Mouse (Mus musculus) left cerebral cortex, adult 11 months (tissue): ENCODE data around the gene Get4.
A peak's percentile ranks its signal among the peaks of the same experiment; 100 is the strongest.

Experiments used
- DNase-seq: peaks from one replicate; pipeline ENCODE4 v3.0.0; 2022; ENCODE audit warnings: low spot score

The Get4 gene

DNA sequence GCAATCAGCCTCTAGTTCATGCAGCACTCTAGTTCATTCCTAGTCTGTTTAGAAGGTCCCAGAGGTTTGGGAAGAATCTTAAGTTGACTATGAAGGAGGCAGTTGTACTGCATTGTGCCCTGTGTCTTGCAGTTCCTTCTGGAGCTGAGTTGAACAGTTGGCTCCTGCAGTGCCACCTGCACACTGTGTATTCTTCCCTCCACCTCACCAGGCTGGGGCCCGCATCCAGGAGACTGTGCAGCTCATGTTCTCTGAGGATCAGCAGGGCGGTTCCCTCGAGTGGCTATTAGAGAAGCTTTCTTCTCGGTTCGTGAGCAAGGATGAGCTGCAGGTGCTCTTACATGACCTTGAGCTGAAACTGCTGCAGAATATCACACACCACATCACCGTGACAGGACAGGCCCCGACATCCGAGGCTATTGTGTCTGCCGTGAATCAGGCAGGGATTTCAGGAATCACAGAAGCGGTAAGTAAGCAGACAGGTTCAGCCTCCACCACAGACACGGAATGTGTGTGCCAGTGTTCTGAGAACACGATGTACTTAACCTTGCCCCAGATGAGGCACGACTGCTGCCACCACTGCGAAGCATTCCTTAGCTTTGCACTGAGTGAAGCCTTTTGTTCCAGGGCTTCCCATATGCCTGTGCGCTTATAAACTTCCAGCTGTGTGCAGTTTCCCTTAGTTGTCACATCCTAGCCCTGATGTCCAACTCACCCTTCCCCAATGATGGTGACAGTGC lies 10.9 kb upstream of the Get4 start:
- DNase-seq: no peak

DNA sequence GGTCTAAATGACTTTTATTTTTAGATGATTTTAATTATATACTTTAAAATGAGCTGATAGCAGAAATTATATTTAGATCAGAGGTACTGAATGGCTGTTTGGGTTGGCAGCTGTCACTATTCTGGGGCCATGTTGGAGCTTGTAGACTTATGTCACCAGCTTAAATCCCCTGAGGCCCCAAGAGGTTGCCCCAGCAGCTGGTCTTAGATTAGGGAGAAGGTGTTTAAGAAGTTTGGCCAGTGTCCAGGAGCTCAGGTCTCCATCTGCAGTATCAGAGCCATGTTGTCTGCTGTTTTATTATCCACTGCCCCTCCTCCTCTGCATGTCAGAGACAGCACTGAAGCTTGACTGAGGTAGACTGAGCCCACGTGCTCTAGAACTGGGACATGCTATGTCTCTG lies 8.7 kb upstream of the Get4 start:
- no peak for DNase-seq

DNA sequence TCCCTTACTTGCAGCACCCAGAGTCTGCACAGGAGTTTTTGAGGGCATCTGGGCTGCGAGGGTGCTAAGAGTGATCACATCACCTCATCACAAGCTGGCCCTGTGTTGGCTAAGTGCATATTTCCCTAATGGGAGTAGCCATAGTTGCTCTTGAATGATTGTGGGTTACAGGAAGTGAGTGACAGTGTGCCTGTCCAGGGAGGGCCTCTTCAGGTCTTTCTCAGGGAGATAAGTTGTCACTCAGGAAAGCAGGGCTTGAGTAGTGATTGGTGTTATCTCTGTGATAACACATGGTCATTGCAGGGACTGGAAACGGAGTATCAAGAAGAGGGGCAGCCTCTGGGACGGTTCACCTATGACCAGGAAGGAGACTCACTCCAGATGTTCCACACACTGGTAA lies 4.4 kb upstream of the Get4 start:
- DNase-seq: no peak

DNA sequence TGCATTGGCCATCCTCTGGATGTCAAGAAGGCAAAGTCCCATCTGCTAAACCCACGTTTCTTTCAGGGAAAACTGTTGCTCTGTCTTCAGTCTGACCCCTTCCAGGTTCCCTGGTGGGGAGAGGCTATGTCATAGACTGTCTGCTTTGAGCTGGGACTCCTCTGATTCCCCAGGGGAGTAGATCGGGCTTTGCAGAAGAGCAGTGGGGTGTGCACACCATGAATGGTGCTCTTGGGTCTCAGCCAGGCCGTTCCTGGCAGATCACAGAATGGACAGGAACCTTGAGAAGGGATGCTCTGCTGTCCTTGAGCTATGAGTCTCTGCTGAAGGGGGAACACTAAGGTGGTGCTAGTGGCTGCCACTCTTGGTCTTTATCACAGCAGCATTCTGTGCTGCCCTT lies 3.3 kb upstream of the Get4 start:
- DNase-seq: no peak

DNA sequence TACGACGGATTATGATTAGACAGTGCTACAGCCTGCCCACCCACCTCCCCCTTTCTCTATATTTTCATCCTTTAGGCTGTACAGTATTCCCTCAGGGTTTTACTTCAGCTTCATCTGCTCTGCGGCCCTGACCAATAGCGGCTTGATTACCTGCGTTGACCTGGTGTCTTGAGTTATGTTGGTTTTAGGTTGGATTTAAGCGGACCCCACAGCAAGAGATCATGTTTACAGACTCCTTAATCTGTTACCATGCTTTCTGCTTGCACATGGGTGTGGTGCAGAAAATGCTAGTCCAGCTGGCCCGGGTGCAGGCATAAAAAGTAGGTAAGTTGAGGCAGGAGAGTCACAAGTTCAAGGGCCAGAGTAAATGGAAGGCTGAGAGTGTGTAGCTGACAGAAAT lies 845 bp upstream of the Get4 start:
- DNase-seq: no peak

DNA sequence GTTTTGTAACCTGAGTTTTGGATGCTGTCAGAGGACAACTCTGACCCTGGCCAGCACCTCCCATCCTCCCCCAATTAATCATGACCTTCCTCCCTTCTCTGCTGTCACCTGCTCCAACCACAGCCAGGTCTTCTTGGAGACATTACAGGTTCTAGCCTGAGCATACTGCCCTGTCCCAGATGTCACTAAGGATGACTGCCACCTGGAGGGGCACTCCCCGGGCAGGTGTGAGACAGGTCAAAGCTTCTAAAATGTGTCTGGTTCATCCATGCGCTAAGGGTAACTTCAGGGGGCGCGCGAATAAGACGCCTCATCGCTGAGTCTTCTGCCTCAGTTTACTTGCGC lies 416 bp upstream of the Get4 start:
- DNase-seq: no peak

DNA sequence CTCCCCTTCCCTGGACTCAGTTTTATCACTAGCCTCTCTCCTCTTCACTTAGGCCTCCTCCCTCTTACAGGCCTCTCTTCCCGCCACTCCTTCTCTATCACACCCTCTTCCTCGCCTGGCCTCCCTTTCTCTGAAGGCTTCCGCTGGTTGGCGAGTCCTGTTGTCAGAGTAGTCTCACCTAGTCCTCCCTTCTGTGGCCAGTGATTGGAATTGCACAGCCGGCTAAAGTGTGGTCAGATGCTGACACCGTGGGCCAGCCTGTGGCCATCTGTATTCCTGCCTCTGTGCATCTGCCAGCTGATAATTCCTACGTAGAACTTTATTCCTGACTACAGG lies 754 bp downstream of the Get4 start:
- no peak for DNase-seq

DNA sequence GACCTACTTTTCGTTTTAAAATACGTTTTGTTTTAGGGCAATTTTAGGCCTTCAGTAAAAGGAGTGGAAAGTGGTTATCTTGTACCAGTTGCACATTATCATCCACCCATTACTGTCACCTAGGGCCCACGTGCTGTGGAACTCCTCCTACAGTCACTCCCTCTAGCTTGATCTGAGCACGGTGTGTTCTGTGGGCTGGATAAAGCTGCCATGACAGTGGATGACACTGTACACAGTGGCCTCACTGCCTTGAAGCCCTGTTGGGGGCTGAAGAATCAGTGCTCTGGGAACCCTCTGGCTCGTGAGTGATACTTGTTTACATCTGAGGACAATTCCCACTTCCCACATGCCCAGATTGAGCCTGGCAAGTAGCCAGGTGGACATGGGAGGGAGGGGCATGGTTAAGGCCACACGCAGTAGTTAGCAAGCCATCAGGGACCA lies 1.2 kb downstream of the Get4 start:
- no peak for DNase-seq

DNA sequence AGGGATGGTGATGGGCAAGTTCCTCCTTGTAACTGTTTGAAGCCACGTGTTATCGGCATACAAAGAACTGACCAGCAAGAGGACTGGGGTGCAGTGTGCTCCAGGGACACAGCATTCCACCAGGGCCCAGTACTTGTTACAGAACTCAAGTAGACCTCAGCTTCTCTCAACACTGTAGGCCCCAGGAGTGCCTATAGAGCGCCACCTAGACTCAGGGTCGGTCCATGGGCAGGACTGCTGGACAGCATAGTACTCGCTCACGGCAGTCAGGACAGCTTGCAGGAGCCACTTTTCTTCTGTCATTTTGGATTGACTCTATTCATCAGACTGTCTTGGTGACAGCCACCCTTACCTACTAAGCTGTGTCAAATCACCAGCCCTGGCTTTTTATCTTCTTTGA lies 2.8 kb downstream of the Get4 start:
- DNase-seq: no peak

DNA sequence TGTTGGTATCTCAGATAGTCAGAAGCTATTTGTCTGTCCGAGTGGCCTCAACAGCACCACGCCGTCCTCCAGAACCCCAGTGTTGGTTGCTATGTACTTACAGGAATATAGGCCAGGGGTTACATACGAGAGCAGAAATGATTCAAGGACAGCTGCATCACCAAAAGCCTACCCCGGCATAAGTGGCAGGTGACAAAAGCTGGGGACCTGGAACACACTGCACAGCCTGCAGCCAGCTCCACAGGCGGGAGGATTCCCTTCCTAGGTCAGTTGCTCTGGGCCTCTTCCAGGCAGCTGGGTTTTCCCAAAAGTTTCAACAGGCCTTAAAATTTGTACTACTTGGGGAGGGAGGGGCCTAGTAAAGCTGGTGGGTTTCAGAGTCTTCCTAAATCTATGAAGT lies 3.7 kb downstream of the Get4 start:
- DNase-seq: no peak

DNA sequence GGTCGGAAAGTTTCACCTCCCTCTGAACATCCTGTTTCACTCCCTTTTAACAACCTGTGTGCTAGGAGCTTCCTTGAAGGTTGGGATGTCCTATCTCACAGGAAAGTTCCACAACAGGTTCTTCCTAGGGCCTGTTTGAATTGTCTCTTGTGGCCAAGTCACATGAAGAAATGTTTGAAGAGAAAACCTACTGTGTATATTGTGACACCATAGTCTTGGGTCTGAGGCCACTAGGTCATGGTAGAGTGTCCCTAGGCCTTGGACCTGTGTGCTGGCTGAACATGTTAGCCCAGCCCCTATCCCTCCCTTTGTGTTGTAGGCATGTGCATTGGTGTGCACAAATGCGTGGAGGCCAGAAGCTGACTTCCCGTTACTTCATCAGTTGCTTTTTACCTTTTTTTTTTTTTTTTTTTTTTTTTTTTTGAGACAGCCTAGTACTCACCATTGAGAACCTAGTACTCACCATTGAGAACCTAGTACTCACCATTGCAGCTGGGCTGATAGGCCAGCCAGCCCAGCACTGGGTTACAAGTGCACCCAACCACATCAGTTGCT lies 4.2 kb downstream of the Get4 start:
- no peak for DNase-seq

DNA sequence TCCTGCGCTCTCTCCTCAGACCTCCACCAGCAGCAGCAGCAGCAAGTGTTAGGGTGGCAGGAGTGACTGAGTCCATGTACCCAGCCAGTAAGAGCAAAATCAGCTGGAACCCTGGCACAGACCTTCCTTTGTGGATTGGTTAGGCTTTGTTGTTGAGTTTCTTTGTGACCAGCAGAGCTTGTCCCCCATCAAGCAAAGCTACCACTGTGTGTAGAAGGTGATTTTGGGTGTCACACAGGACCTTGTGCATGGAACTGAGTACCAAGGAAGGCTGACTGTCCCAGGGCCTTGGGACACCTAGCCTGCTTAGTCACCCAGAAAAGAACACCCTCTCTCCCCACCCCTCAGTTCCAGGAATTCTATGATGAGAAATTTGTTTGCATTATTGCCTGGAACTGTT lies 5.1 kb downstream of the Get4 start:
- no peak for DNase-seq

DNA sequence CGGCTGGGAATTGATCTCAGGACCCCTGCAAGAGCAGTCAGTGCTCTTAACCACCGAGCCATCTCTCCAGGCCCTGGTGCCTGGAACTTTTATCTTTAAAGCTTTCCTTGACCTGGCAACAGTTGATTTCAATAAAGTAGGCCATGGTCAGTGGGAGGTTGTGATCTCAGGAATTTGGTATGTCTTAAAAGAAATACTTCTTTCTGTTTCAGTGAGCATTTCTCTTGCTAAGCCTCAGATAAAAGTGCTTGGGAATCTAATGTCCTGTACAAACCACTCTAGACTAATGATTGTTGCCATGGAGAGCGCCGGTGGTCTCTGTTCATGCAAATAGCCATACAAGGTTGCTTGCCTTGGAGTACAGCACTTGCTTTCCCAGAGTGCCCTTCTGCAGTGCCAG lies 5.7 kb downstream of the Get4 start:
- no peak for DNase-seq

DNA sequence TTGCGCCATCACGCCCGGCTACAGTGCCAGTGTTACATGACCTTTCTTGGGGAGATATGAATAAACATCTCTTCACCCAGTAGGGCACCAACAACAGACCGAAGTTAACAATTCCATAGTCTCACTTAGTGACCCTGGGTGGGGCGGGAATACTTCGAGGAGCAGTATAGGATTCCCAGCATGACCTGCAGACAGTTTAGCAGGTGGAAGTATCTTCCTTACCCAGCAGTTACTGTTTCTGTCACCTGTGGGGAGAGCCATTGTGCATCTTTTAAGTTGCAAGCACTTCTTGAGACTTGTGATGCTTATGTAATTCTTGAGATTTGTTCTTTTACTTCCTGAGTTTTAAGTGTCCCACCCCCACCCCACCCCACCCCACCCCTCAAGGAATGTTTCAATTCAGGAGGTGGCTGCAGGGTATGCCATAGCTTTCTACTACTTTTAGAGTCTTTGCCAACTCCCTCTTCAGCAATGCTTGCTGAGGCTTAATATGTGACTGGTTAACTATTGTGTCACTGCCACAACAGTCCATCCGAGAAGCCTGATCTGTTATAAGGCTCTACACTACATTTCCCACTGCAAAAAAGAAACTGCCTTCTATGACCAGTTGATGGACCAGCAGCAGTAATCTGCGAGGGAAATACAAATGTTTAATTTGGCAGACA lies 6.4 kb downstream of the Get4 start:
- DNase-seq: no peak

DNA sequence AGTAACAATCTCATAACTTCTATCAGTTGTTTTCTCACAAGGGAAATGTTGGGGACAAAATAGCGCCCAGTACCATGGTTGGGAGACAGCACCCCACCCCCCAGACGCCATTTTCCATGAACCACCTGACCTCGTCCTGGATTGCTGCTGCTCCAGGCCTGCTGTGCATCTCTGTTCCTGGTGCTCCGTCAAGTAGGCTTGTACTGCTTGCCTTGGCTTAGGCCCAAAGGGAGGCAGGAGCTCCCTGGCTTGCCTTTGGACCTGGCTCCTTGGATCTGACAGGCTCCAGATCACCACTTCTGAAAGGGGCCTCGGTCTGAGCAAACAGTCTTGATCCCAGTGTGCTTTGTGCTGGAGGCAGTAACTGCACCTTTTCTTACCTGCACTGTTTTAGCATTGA lies 7.7 kb downstream of the Get4 start:
- no peak for DNase-seq

DNA sequence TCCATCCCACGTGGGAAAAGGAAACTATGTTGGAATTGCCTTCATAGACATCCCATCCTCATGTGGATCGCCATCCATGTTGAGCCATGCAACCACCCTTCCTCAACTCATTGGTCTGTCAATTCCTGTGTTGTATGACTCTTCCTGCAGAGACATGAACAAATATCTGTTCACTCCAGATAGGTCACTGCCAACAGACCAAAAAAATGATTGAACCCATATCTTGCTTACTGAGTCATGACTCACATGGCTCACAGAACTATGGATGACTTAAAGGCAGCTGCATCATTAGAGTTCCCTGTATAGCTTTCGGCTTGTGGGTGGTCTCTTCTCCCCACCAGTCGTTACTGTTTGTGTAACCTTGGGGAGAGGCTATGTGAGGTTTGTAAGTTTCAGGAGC lies 9.3 kb downstream of the Get4 start:
- no peak for DNase-seq

DNA sequence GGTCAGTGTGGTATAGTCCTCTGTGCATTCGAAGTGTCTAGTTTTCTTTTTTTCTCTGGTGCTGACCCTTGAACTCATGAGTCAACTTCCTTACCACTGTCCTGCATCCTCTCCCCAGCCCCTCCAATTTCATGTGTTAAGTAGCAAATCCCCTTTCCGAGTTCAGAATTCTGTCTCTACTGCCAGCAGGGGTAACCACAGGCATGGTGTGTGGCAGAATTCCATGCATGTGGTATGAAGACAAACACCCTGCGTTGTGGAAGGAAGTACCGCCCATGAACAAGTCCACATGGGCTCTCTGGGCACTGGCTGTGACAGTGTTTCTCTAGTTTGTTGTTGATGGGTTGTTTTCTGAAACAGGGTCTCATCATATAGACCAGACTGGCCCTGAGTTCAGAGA lies 15.5 kb downstream of the Get4 start:
- no peak for DNase-seq

DNA sequence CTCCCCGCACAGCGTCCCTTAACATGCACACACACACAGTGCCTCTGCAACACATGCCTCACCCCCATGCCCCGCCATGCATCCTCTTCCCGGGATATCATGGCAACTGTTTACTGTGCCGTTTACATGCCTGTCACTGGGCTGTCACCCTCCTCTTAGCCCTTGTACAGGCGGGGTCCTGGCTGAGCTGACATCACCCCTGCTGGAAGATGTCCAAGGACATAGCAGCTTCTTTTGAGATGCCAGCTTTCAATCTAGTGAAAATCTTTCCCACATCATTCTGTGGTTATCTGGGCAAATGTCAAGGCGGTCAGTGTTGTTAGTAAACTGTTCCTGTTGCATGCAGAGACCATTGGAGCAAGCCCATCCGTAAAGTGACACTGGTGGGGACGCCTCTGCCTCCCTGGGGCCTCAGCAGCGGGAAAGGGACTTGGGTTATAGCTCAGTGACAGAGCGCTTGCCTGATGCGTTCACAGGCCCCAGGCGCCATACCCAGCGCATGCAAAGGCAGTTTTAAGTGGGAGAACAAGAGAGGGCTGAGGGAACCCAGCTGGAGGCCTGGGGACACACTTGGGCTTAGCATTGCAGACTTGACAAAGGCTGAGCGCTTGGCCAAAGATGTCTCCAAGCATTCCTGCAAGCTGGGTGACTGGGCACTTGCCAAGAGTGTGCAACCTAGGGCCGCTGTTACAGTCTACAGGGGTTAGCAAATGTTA lies 18.8 kb downstream of the Get4 start:
- no peak for DNase-seq

DNA sequence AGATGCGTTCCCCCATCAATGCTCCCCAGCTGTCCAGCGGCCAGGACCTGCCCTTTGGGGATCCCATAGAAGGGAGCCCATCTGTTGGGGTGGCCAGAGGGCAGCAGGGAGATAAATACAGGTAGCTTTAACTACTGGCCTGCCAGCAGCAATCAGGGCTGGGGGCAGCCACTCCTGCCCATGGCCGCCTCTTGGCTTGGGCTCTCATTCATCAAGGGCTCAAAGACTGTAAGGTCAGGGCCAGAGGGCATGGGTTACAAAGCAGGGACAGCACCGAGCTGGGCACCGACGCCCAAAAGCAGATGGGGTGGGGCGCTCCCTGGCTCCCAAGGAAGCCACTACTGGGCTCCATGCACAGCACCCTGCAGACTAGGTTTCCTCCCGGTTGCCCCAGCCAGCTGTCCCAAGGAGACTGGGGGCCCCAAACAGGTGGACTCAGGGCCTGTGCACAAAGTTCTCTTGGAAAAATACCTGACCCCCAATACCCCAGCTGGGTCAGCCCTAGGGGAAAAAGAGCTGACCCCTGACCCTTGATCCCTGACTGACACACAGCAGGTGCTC lies 19.9 kb downstream of the Get4 start:
- no peak for DNase-seq

DNA sequence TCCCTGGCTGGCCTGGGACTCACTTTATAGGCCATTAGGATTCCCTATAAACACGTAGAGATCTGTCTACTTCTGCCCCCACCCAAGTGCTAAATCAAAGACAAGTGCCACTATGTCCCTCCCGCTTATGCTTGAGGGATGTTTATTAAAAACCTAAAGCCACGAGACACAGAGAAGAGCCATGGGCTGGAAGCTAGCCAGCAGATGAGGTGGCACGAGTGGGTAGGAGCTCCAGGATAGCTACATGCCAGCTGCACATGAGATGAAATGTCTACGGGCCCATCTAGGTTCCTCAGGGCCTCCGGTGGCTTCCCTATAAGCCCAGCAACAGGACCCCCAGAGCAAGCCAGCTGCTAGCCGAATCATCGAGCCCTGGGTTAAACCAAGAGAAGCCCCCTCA lies 25.2 kb downstream of the Get4 start:
- DNase-seq: no peak

DNA sequence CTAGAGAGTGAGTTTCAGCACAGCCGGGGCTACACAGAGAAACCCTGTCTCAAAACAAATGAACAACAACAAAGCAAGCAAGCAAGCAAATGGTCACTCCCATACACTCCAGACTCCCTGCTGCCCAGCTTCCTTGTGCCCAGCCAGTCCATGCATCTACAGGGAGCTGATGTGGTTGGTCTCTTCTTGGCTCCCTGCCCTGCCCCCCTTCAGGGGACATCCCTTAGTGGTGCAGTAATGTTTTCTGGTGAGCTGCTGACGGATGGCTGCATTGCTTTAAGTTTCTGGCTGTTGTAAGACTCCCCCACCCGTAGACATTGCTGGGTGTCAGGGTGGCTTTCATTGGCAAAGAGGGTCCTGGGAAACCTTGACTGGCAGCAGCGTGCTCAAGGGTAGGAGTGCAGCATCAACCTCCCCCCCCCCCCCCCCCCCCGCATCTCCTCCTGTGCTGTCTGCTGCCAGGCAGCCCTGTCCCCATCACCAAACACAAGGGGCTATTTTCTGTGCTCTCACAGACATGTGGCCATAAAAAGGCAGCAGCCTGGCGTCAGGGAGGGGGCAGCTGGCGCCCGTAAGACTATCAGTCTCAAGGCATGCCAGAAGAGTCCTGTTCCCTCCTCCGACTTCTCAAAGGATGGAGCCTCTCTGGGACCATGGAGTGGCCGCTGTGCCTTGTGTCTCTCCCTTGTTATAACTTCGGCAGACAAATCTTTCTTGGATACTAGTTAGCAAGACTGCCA lies 29.4 kb downstream of the Get4 start:
- no peak for DNase-seq

DNA sequence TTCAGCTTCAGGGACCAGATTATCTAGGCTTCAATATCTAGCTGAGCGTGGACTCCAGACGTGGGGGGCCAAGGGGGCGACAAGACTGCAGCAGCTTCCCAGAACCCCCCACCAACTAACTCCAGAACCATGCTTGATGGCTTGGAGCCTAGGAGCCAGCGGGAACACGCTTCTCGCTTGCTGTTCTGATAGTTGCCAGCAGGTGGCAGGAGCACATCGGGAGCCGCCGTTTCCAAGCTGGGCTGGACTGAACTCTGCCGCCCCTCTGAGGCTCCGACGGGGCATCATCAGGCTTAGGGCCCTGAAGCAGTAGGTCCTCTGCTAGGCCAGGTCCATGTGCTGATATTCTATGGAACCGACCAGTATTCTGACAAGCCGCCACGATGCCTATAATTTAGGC lies 30.1 kb downstream of the Get4 start:
- DNase-seq: peak; percentile 73
